Mouse (Mus musculus): Measurements from ENCODE around the gene Gcnt3. TPM values are rescaled to one million over a fixed set of nuclear protein-coding genes. Genes with fewer than 3 reads are reported as not detected.

Gcnt3 gene
- polyA plus RNA-seq, 1 experiment from 2014 or later, result 8.3 TPM

DNA sequence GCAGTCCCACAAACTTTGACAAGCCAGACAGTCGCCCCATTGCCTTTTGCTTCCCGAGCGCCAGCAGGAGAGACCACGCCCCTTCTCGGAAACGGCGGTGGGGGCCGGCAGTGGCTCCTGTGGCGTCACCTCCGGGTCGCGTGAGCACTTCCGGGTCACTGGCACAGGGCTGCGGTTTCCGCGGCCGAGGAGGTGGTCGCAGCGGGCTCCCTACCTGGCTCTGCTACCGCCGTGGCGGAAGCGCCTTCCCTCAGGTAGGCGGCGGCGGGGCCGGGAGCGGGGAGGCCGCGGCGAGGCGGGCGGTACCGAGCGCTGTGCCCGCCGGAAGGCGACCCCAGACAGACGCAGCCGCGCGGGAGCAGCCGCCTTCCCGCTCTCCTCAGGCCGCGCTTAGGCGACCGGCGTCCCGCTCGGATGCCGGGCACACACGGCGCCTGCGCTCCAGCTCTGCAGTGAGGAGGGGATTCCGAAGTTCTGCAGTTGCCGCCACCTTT lies 25.4 kb downstream of the Gcnt3 start, which contains the start of gene Gtf2a2:
TSS of gene Gtf2a2 (plus strand) at position 143 of the 494 bp plus-strand sequence.
- peak; percentile 98 for ATAC-seq
- Histone ChIP-seq H3K4me3 (replicated peaks) (peak within 1 kb of the TSS; percentile 86), H3K27ac (peak within 1 kb of the TSS; percentile 83), H3K4me2 (replicated peaks) (peak within 1 kb of the TSS; percentile 70), H3K9me3 (no peaks in the 10 kb centered on the region), H3K4me1 (replicated peaks) (peaks cover 9% of the 10 kb centered on the region; the same call in 1 of the 2 replicates), H3K36me3 (peaks cover 18% of the 10 kb centered on the region), H3K27me3 (replicated peaks) (no peaks in the 10 kb centered on the region), H3K9ac (peak within 1 kb of the TSS; percentile 85)
- under 1% methylated on average over 57 of the region's 57 CpGs for WGBS

GRCm38 (mm10) chr9:70011537-70012407 lies 26.1 kb downstream of the Gcnt3 start:
- Histone ChIP-seq H3K9me3 (no peaks in the 10 kb centered on the region), H3K36me3 (peaks cover 18% of the 10 kb centered on the region), H3K4me1 (replicated peaks) (peaks cover 9% of the 10 kb centered on the region; the same call in 1 of the 2 replicates), H3K27ac (peak overlapping the region; percentile 83; the same call in 1 of the 2 replicates), H3K4me2 (replicated peaks) (peak overlapping the region; percentile 70), H3K27me3 (replicated peaks) (no peaks in the 10 kb centered on the region), H3K4me3 (replicated peaks) (peak overlapping the region; percentile 86), H3K9ac (peak overlapping the region; percentile 85)
- ATAC-seq, result peak; percentile 49
- 59% methylated on average over 14 of the region's 14 CpGs for WGBS

DNA sequence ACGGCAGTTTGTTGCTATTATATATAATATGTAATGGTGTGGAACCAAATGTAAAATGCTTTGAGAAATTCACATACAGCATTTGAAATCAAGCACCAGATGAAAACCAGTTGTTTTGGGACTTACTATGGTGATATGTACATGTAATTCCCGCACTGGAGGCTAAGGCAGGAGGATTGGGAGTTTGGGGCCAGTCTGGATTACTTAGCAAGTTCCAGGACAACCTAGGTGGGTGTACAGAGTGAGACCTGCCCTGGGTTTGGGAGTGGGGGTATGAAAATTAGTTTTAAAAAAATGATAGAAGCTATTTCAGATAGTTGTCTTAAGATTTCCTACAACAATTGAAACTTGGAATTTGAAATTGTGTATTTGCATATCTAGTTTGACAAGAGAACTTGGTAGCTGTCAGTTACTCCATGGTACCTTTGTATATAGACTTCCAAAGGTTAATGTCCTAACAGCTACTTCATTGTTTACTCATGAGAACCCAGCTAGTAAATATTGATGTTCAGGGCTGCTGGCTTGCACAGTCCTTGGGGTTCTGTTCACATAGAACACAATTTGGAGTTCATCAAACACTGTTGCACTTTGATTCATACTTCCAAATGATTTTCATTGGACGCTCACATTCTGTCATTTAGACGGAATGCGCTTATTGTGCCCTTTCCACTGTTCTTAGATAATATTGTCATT lies 27.0 kb downstream of the Gcnt3 start:
- Histone ChIP-seq H3K27ac (no peak overlapping the region), H3K9ac (no peak overlapping the region), H3K36me3 (peaks cover 18% of the 10 kb centered on the region), H3K4me1 (replicated peaks) (peaks cover 9% of the 10 kb centered on the region; the same call in 1 of the 2 replicates), H3K9me3 (no peaks in the 10 kb centered on the region), H3K27me3 (replicated peaks) (no peaks in the 10 kb centered on the region), H3K4me2 (replicated peaks) (no peak overlapping the region), H3K4me3 (replicated peaks) (no peak overlapping the region)
- no peak for ATAC-seq
- WGBS, result 85% methylated on average over 5 of the region's 5 CpGs

DNA sequence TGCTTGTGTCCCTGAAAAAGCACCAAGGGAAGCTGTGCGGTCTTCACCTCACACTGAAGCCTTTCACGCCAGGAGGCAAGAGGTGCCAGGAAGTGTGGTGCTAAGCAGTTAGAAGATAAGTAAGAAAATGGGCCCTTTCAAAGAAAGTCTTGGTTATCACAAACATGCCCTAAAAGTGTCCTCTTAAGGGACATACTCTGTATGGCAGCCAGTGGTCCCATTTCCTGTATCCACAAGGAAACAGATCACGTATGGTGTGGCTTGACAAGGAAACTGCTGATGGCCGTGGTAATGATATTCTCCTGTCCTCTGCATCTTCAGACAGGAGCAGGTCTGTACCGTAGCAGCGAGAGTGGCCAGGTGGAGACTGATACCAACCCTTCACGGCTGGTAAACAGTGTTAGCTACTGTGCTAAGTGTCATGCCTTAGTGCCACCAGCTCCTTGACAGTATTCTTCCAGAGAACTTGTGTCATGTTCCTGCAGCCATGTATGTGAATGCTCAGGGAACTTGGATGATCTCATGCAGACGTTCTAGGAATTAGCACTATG lies 28.1 kb downstream of the Gcnt3 start:
- ATAC-seq, result no peak
- Histone ChIP-seq H3K9ac (no peak overlapping the region), H3K27ac (no peak overlapping the region), H3K36me3 (peaks cover 18% of the 10 kb centered on the region), H3K4me2 (replicated peaks) (no peak overlapping the region), H3K27me3 (replicated peaks) (no peaks in the 10 kb centered on the region), H3K4me3 (replicated peaks) (no peak overlapping the region), H3K4me1 (replicated peaks) (peaks cover 9% of the 10 kb centered on the region; the same call in 1 of the 2 replicates), H3K9me3 (no peaks in the 10 kb centered on the region)
- WGBS, result 84% methylated on average over 8 of the region's 8 CpGs

- no peak overlapping the region for H3K4me3 ChIP-seq (replicated peaks)
- WGBS, result 89% methylated on average over 14 of the region's 14 CpGs
- no peaks in the 10 kb centered on the region for H3K9me3 ChIP-seq
- H3K36me3 ChIP-seq, result peaks cover 25% of the 10 kb centered on the region
- no peak overlapping the region for H3K9ac ChIP-seq
- ATAC-seq, result no peak
- H3K4me1 ChIP-seq (replicated peaks), result no peaks in the 10 kb centered on the region
- no peak overlapping the region for H3K27ac ChIP-seq
- no peak overlapping the region for H3K4me2 ChIP-seq (replicated peaks)
- no peaks in the 10 kb centered on the region for H3K27me3 ChIP-seq (replicated peaks)
Observed at GRCm38 (mm10) chr9:70007506-70008248, 30.2 kb downstream of the Gcnt3 start.

DNA sequence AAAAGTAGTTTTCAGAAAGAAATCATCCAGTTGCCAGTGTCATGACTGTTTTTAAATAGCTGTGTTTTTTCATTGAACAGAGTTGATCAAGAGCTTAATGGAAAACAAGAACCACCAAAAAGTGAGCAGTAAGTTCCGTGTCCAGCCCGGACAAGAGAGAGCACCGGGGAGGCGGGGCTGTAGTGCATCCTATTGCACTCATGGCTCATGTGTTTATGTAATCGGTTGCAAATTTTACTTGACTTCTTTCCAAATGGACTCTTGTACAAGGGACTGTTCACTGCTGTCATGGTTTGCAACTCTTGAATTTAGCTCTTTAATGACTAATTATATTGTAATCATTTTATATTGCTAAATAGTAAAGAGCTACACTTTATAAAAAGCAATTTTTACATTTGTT lies 30.9 kb downstream of the Gcnt3 start:
- no peaks in the 10 kb centered on the region for H3K27me3 ChIP-seq (replicated peaks)
- no peak overlapping the region for H3K4me2 ChIP-seq (replicated peaks)
- H3K4me3 ChIP-seq (replicated peaks), result no peak overlapping the region
- WGBS, result 84% methylated on average over 5 of the region's 5 CpGs
- H3K9ac ChIP-seq, result no peak overlapping the region
- peaks cover 25% of the 10 kb centered on the region for H3K36me3 ChIP-seq
- no peak overlapping the region for H3K27ac ChIP-seq
- H3K4me1 ChIP-seq (replicated peaks), result no peaks in the 10 kb centered on the region
- no peak for ATAC-seq
- no peaks in the 10 kb centered on the region for H3K9me3 ChIP-seq

DNA sequence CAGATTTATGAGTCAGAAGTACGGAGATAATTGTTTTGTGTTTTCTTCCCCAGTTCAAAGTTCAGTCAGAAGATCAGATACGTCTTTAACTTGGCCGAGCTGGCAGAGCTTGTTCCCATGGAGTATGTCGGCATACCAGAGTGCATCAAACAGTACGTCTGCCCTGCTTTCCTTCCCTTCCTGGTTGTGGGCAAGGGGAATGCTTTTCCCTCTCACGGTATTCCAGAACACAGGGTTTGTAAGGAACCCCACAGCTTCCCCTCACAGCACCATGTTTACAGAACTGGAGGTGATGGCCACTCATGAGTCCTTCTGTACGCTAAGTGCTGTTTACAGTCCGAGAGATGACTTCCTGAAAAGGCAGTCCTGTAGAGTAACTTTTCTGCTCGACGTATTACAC lies 34.4 kb downstream of the Gcnt3 start:
- Histone ChIP-seq H3K36me3 (peaks cover 36% of the 10 kb centered on the region), H3K9ac (no peak overlapping the region), H3K4me2 (replicated peaks) (no peak overlapping the region), H3K4me1 (replicated peaks) (no peaks in the 10 kb centered on the region), H3K27me3 (replicated peaks) (no peaks in the 10 kb centered on the region), H3K9me3 (no peaks in the 10 kb centered on the region), H3K27ac (no peak overlapping the region), H3K4me3 (replicated peaks) (no peak overlapping the region)
- ATAC-seq, result no peak
- WGBS, result 58% methylated on average over 10 of the region's 10 CpGs

GRCm38 (mm10) chr9:69999318-69999717 lies 38.6 kb downstream of the Gcnt3 start:
- no peak for ATAC-seq
- Histone ChIP-seq H3K27me3 (replicated peaks) (no peaks in the 10 kb centered on the region), H3K4me3 (replicated peaks) (no peak overlapping the region), H3K9ac (no peak overlapping the region), H3K27ac (no peak overlapping the region), H3K4me1 (replicated peaks) (no peaks in the 10 kb centered on the region), H3K36me3 (peaks cover 39% of the 10 kb centered on the region), H3K9me3 (no peaks in the 10 kb centered on the region), H3K4me2 (replicated peaks) (no peak overlapping the region)
- whole genome bisulfite sequencing, result 86% methylated on average over 1 of the region's 1 CpGs

DNA sequence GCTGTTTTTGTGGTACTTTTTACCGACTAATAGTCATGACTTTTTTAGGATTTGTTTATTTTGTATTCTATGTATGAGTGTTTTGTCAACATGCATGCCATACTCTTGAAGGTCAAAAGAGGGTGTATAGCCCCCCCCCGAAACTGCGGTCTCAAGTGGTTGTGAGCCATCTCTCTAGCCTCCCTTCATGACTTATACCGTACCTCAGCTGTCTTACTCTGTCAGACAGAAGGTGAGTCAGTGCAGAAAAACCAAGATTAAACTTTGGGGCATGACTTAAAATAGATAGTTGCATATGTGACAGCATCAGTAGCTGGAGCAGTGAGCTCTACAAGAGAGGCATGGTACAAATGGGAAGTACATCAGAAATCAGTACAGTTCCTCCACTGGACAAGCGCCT lies 43.3 kb downstream of the Gcnt3 start:
- no peaks in the 10 kb centered on the region for H3K27me3 ChIP-seq (replicated peaks)
- WGBS, result 93% methylated on average over 5 of the region's 5 CpGs
- H3K4me3 ChIP-seq (replicated peaks), result no peak overlapping the region
- ATAC-seq, result no peak
- no peak overlapping the region for H3K27ac ChIP-seq
- H3K4me2 ChIP-seq (replicated peaks), result no peak overlapping the region
- H3K9me3 ChIP-seq, result no peaks in the 10 kb centered on the region
- peaks cover 21% of the 10 kb centered on the region for H3K36me3 ChIP-seq
- peaks cover 19% of the 10 kb centered on the region for H3K4me1 ChIP-seq (replicated peaks)
- no peak overlapping the region for H3K9ac ChIP-seq

DNA sequence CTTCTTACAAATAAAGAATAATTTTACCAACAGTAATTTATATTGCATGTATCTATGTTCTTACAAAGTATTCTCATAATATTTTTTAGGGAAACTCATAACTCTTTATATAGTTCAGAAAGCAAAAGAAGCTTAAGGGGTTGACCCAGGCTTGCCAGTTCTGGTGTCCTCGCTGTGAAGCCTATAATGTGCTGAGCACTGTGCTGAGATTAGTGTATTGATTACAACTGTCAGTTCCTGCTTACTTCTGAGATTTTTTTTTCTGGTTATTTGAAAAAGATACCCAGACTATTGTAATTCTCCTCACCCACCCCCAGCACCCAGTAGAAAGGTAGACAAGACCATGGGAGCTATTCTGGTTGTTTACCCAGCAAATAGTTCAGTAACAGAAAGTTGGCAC lies 44.4 kb downstream of the Gcnt3 start:
- H3K36me3 ChIP-seq, result peaks cover 11% of the 10 kb centered on the region
- 60% methylated on average over 1 of the region's 1 CpGs for WGBS
- H3K27me3 ChIP-seq (replicated peaks), result no peaks in the 10 kb centered on the region
- no peak overlapping the region for H3K4me2 ChIP-seq (replicated peaks)
- H3K27ac ChIP-seq, result no peak overlapping the region
- no peak for ATAC-seq
- no peaks in the 10 kb centered on the region for H3K9me3 ChIP-seq
- peaks cover 19% of the 10 kb centered on the region for H3K4me1 ChIP-seq (replicated peaks)
- no peak overlapping the region for H3K4me3 ChIP-seq (replicated peaks)
- no peak overlapping the region for H3K9ac ChIP-seq

- Histone ChIP-seq H3K27ac (no peak overlapping the region; the same call in 1 of the 2 replicates), H3K9me3 (no peaks in the 10 kb centered on the region), H3K36me3 (peaks cover 9% of the 10 kb centered on the region; the same call in 1 of the 2 replicates), H3K27me3 (replicated peaks) (no peaks in the 10 kb centered on the region), H3K4me1 (replicated peaks) (peaks cover 19% of the 10 kb centered on the region), H3K9ac (no peak overlapping the region), H3K4me3 (replicated peaks) (no peak overlapping the region), H3K4me2 (replicated peaks) (no peak overlapping the region)
- 59% methylated on average over 5 of the region's 5 CpGs for WGBS
- ATAC-seq, result no peak
Observed at GRCm38 (mm10) chr9:69992841-69993277, 45.0 kb downstream of the Gcnt3 start.
